Mouse (Mus musculus) left cerebral cortex, postnatal 25 days (tissue): ENCODE data around the gene St3gal5. TPM values are rescaled to one million over a fixed set of nuclear protein-coding genes. Genes with fewer than 3 reads are reported as not detected.
A peak's percentile ranks its signal among the peaks of the same experiment; 100 is the strongest.
"Not testable (repeated sequence)": the region's sequence is repeated elsewhere in the genome, so short reads cannot be mapped to it uniquely, and the experiment has no call there.

Source experiments
- DNase-seq, 2 experiments: peaks; one replicate each; pipeline ENCODE4 v3.0.0; 2022; ENCODE audit warnings: low spot score in 2 of 2, mixed read lengths in 1 of 2
- intact Hi-C: fragments of 180-260 bp; cut with DNase I; formaldehyde crosslinking; loops from one replicate; pipeline ENCODE4 v1.15.1; 2025
- total RNA-seq, 2 experiments: library from RNA; stranded (reverse); gene quantifications; 2 replicates each; pipeline ENCODE4 v1.2.3; 2021

Gene St3gal5
- total RNA-seq, 2 experiments from 2014 or later: 159 TPM

DNA sequence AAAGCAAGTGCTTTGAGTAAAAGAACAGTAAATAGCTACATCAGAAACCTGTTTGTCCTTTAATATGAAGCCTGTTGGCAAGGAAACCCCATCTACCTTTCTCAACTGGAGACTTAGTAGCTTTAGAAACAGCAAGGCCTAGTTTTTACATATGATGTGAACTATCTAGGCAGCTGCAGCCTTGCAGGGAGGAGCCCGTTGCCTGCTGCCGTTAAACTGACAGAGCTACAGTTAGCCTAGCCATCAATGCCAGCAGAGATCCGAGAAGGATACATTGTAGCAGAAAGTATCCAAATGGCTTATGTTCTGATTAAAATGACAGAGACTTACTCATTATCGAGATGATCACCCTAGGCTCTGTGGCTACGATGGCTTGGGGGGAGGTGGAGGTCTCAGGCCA, 25.1 kb downstream of the St3gal5 start:
- no peak for DNase-seq
- intact Hi-C loops: no loop called here

DNA sequence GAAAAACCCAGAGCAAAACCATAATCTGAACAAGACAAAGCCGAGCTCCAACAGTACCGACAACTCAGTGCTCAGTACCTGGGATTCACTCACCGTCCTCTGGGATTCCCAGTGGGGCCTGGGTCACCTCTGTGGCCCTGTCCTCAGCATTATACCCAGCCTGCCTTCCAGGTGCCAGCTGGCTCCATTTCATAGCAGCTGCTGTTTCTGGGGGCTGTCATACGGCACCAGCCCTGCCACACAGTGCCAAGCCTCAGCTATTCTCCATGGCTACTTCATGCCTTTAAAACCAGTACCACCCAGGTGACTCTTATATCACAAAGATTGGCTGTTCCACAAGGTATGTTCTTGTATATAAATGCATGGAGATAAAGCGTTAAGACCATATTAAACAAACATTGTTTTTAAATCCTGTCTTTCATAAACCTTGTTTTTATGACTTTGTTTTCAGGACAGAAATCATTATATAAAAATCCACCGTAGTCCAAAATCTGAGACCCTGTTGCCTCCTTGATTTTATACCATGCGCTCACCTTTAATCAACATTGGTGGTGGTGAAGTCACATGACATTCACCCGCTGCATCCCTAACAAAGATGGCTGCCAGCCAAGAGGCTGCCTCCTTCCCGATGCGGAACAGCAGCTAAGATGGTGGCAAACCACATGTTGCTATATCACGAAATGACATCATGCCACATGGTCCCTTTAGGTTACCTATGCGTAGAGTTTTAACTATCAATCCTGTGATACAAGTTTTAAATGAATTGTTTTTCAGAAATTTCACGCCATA, 27.1 kb downstream of the St3gal5 start:
- DNase-seq: no peak
- intact Hi-C loops: no loop called here

DNA sequence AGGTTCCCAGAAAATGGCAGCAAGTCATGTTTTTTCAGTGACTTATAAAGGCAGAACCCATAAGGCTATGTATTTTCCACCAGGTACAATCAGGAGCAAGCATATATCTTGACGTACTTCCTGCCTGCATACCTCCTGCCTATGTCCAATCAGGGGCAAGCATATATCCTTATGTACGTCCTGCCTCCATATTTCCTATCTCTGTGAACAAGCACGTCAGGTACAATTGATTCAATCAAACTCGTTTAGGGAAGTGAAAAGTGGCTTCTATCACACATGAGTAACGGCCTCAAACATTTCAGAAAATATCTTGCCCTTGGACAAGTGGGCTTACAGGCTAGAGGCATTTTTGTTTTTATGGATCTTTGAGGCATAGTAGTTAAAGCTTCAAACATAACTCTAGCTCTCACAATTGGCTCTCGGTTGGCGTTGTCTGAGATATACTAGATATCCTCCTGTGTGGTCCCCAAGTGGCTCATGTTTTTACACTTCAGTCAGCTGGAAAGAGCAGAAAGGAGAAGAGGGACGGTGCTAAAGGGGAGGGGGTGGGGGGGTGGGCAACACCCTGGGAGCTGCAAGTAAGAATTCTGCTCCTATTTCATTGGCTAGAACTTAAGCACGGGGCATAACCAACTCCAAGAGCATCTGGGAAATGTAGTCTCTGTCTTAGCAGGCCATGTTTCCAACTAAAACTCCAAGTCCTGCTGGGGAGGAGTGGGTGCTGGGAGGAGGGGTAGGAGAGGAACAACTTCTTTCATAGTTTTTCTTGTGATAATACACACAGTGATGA, 28.9 kb downstream of the St3gal5 start:
- intact Hi-C loops: no loop called here
- DNase-seq: no peak

- DNase-seq: no peak
- intact Hi-C loops: no loop called here
These were observed 32.7 kb downstream of the St3gal5 start for GRCm38 (mm10) chr6:72130056-72130455.

- DNase-seq: no peak
- intact Hi-C loops: no loop called here
These were observed 35.4 kb downstream of the St3gal5 start for GRCm38 (mm10) chr6:72132671-72133214.

DNA sequence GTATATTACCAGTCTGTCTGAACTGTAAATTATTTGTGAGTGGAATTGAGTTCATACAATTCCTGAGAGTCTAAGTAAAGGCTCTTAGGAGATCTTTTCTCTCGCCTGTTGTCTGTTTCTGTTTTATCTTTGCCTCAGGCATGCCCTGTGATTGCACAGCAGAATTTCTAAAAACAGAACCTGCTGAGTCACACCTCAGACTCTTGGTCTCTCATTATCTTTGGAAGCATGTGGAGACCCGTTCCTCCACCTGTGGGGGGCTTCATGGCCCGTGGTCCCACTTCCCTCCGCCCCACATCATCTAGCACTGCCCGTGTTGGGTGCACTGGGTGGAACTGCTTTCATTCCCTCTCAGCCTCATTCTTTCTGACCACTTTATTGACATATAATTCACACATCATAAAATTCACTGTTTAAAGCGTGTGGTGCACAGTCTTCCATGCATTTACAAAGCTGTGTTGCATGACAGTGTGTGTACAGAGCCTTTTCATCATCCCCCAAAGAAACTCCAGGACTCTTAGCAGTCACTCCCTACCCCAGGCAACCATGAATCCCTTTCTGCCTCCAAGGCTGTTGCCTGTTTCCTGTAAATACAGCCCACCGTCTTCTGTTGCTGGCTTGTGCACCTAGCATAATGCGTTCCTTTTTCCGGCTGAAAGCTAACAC, 37.6 kb downstream of the St3gal5 start:
- no peak for DNase-seq
- intact Hi-C loops: no loop called here

- intact Hi-C loops: no loop called here
These were observed 38.6 kb downstream of the St3gal5 start for GRCm38 (mm10) chr6:72136016-72136415.

DNA sequence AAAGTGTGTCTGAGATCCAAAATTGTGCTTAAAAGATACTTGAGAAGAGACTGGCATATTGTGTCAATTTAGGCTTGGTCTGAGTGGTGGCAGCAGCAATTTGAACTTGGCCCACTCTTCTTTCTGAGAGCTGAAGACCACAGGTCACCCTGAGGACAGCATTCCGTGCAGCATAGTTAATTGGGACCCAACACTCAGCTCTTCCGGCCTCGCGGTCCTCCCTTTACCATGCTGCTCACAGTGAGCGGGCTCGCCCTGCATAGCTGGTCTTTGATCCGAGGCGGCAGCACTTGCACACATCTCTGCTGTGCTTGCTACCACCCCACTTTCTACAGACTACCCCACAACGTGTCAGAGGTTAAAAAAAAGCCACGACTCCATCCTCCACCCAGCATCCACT, 39.2 kb downstream of the St3gal5 start:
- DNase-seq: no peak
- intact Hi-C loops: no loop called here

More at GRCm38 (mm10) chr6:72136016-72136415, 38.6 kb downstream of the St3gal5 start:
- no peak for DNase-seq

- intact Hi-C loops: no loop called here
- DNase-seq: no peak
These were observed 42.3 kb downstream of the St3gal5 start for GRCm38 (mm10) chr6:72139508-72140193.

- intact Hi-C loops: no loop called here
- DNase-seq: no peak
These were observed 43.0 kb downstream of the St3gal5 start for GRCm38 (mm10) chr6:72140371-72140770.

DNA sequence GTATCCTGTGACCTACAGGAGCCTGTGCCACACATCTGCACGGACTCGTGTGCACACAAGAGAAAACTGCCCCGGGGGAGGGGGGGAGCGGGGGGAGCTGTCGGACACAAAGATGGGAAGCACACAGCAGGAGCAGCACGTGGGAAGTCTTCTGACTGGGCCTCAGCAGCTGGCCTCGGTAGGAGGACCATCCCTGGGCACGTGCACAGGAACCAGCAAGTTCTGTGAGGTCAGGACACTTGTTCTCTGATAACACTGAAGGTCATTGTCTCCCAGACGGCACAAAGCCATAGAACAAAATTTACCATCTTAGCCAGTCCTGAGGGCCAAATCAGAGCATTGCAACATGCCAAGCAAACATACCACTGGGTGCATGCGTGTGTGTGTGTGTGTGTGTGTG, 43.8 kb downstream of the St3gal5 start:
- DNase-seq: no peak

DNA sequence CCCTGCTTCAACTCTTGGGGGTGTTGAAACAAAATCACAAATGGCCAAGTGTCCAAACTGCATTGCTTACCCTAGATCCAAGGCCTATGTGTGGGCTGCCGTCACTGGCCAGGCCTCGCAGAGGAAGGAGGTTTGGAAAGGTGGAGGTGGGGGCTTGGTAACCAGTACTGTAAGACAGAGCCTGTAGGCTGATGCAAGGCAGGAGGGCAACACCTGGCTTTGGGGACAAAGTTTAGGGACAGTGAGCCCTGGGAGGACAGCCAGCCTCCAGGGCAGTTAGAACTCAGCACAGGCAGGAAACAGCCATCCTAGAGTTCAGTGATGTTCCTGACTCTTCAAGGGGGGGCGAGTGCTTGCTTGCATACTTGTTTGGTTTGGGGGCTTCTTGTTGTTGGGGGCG, 45.2 kb downstream of the St3gal5 start:
- intact Hi-C loops: no loop called here
- no peak for DNase-seq

More for the DNA sequence above, 43.8 kb downstream of the St3gal5 start:
- intact Hi-C loops: no loop called here

- intact Hi-C loops: no loop called here
- no peak for DNase-seq
These were observed 47.0 kb downstream of the St3gal5 start for GRCm38 (mm10) chr6:72144353-72144752.

- peak in 1 of 2 experiments; percentile 32 for DNase-seq
- intact Hi-C loops: no loop called here
These were observed 49.4 kb downstream of the St3gal5 start for GRCm38 (mm10) chr6:72146803-72147202.

DNA sequence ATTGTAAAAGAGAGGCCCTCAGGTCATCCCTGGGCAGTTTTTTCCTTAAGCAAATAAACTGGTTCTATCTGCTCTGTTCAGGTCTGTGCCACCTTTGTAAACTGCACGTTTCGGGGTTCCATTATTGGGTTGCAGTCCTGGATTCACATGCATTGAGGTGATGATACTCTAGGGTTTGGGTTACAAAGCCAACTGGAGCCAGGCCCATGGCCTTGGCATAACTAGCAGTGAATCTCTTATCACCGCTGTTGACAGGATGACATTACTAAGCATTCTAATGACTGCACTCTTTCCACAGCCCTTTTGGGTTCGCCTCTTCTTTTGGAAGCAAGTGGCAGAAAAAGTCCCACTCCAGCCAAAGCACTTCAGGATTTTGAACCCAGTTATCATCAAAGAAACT, 51.3 kb downstream of the St3gal5 start:
- intact Hi-C loops: no loop called here
- DNase-seq: no peak

GRCm38 (mm10) chr6:72149797-72150196, 52.4 kb downstream of the St3gal5 start:
- DNase-seq: no peak
- intact Hi-C loops: no loop called here

DNA sequence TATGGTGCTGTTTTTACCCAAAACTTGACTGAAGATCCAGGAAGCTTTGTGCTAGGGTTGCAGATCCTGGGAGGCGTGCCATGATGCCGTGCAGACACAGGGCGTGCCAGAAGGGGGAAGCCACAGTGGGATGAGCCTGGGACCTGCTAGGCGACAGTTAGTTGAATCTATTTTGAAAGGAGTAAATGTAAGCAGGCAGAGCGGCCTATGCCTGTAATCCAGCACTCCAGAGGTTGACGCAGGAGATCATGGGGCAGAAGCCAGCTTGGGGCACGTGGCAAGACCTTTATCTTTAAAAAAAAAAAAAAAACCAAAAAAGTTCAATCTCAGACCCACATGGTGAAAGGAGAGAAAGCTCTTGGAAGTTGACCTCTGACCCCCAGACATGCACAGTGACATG, 55.3 kb downstream of the St3gal5 start:
- intact Hi-C loops: no loop called here
- DNase-seq: peak in 1 of 2 experiments; percentile 27

- DNase-seq: no peak
- intact Hi-C loops: no loop called here
These were observed 56.1 kb downstream of the St3gal5 start for GRCm38 (mm10) chr6:72153455-72153854.

DNA sequence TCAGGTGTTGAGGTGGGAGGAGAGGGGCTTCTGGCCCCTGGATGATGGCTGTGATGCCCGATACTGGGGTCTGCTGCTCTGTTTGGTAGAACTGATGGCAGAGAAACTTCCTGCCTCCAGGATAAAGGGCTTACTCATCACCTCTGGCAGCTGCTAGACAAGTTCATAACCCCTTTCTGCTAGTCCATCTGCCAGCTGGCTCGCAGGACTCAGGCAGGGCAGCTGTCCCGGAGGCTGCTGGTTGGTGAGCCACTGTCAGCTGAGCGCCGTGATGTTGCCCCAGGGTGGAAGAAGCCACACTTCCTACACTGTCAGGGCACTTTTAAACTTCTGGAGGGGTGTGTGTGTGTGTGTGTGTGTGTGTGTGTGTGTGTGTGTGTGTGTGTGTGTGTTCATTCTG, 56.6 kb downstream of the St3gal5 start:
- intact Hi-C loops, DNase-seq: not testable (repeated sequence)
